Mouse (Mus musculus): ENCODE results near the gene Gm14399.
"Not testable (repeated sequence)": the region's sequence is repeated elsewhere in the genome, so short reads cannot be mapped to it uniquely, and the experiment has no call there.

Gene Gm14399

DNA sequence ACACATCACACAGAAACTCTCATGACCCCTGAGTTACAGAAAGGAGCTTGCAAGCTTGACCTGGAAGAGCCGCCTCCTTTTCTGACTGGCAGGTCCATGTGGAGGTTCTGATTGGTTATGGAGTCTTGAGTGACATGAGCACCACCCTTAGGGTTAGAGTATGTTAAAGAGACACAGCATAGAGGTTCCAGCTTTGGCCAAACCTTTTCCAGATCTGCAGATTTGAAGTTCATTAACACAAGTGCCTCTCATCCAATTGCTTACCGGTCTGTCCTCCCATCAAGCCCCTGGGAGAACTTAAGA lies at the start of gene Gm14399:
TSS of gene Gm14399 (minus strand) at position 20 of the 303 bp plus-strand sequence.
- not testable (repeated sequence) for DNase-seq (ENCODE audit: low read depth, low spot score)

DNA sequence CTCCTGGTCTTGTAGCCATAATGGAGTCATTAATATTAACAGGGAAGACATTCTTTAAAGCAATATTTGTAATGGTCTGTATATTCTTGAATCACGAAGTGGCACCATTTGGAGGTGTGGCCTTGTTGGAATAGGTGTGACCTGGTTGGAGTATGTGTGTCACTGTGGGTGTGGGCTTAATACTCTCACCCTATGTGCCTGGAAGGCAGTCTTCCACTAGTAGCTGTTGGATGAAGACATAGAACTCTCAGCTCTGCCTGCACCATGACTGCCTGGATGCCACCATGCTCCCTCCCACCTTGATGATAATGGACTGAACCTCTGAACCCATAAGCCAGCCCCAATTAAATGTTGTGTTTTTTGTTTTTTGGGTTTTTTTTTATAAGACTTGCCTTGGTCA lies 37.2 kb upstream of the Gm14399 start:
- not testable (repeated sequence) for DNase-seq (ENCODE audit: low read depth, low spot score)

DNA sequence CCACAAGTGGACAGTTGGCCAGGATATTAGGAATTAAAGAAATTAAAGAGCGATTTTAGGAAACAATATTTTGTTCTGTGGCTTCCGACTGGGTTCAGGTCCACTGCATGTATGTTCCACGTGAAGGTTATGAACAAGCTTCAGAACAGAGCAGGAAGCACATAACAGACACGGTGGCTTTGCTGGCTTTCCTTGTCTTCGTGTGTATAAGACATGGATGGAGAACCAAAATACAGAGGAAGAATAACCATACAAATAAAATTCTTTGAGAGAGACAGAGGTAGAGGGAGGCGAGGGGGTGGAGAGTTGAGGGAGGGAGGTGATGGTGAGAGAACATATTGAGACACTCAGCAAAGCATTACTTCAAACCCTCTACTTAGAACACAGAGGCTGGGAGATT lies 34.5 kb upstream of the Gm14399 start:
- no peak for DNase-seq (ENCODE audit: low read depth, low spot score)

DNA sequence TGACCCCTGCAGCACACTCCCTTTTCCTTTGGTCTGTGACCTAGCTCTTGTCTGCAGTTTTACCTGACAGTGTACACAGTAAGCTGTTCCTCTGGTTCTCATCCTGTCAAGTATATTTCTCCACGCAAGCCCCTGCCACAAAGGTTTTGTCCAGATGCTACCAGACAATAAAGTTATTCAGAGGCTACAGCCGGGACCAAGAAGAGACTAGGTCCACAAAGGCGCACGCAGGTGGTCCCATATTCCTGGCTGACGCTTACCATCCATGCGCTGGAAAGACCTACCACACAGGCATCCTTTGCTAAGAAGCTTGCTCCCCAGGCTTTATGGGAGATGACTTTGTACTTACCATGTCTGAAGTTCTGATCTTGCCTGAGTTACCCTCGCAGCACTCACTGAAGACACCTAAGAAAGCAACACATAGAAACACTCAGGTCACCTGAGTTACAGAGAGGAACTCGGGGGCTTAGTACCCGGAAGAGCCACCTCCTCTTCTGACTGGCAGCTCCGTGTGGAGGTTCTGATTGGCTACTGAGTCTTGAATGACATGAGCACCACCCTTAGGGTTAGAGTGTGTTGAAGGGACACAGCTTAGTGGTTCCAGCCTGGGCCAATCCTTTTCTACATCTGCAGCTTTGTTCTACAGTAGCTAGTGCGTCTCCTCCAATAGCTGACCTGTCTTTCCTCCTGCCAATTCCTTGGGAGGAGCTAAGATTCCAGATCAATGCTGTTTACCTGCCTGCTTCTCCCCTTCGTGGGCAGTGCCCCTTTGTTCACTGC lies 33.8 kb upstream of the Gm14399 start, which contains the start of gene Gm14443:
TSS of gene Gm14443 (minus strand) at position 471 of the 780 bp plus-strand sequence.
- DNase-seq (ENCODE audit: low read depth, low spot score) = not testable (repeated sequence)

DNA sequence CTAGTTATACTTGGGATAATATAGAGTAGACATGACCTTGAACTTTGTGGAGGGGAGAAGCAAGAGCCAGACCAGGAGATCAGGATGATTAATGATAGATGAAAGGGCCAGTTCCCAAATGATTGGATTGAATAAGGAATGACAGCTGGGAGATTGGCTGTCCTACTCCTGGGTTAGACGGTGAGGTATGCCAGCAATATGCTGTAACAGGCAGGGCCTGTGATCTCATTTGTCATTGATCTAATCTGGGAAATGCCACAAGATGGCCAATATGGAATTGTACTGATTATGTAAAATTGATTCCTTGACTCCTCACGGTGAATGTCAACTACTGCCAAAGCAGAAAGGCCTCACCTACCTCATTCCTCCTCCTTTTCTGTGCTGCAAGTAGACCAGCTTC lies 32.2 kb upstream of the Gm14399 start:
- not testable (repeated sequence) for DNase-seq (ENCODE audit: low read depth, low spot score)

DNA sequence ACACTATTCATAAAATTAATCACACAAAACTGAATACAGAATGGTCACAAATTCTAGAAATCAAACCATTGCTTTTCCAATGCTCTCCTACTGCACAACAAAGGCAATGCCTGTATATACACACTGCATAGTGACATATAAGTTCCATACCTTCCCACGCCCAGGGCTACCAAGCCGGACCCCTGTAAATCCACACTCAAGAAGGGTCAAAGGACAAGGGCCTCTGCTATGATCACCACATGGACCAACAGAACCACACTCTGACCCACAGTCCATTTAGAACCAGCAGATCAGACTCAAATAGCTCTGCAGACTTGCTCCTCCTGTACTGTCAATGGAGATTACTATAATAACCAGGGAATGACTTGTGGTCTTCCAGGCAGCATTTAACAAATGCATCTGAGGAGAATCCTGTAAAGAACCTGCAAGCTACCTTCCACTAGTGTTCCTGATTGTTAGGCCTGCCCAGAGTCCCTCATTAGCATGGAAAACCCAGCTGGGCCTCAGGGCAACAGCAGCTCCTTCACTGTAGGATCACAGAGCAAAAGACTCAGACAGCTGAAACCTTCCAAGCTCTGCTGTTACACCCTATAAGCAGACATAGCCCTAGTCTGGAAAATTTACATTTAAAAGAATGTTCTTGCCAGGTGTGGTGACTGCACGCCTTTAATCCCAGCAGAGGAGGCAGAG lies 31.2 kb upstream of the Gm14399 start:
- DNase-seq (ENCODE audit: low read depth, low spot score) = not testable (repeated sequence)

DNA sequence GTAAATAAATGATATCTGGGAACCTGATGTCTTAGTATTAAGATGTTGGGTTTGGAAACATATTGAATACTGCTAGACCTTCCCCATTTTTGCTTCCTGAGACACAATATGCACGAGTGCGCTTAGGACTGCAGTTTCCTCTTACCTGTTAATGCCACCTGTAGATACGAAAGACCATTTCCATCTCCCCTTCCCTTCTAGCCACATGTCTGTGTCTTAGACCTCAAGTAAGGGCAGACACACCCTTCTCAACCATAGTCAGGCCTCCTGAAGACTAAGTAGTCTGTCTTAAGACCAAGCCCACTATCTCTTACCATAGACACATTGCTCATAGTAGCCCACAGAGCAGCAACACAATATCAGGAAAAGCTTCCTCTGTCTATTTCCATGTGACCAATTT lies 30.3 kb upstream of the Gm14399 start:
- DNase-seq (ENCODE audit: low read depth, low spot score) = no peak

DNA sequence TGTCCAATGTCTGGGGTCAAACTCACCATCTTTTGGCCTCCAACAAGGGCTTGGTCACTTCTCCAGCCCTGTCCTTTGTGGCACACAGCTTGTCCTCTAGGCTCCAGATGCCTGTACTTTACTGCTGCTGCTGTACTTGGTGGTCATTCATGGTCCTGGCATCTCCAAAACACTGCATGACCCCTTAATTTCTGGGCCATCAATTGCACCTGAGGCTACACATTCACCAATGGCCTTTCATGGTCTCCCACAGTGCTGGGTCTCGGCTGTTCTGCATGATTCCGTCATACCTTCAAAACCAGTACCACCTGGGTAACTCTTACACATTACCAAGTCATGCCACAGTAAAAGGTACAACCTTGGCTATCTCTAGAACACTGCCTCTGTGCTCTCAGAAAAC lies 25.1 kb upstream of the Gm14399 start:
- DNase-seq (ENCODE audit: low read depth, low spot score) = not testable (repeated sequence)

DNA sequence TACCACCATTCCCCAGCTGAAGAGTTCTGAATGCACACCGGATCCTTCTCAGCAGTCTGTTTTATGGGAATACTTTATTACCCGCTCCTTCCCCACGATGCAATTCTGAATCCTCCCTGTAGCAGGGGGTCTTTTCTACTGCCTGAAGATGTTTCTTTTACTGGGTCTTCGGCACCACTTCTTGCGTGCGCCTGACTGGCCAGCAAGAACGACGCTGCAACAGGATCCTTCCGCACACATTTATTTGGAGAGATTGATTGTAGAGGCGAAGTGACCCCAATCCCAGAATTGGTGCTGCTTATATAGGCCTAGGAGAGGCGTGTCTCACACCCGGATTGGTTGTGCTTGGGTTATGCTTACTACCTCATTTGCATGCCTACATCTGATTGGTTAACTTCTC lies 23.3 kb upstream of the Gm14399 start:
- DNase-seq (ENCODE audit: low read depth, low spot score) = not testable (repeated sequence)

DNA sequence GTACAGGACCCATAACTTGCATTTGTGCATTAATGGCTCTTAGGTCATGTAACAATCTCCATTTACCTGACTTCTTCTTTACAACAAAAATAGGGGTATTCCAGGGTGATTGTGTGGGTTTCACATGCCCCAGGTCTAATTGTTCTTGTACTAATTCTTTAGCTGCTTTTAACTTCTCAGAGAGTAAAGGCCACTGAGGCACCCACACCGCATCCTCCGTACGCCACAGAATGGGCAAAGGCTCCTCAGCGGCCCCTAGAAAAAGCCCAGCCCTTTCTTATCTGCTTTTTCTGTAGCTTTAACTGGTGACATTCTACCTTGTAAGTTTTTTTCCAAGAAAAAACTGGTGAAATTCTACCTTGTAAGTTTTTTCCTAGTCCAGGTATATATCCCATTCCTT lies 19.6 kb upstream of the Gm14399 start:
- DNase-seq (ENCODE audit: low read depth, low spot score) = not testable (repeated sequence)

DNA sequence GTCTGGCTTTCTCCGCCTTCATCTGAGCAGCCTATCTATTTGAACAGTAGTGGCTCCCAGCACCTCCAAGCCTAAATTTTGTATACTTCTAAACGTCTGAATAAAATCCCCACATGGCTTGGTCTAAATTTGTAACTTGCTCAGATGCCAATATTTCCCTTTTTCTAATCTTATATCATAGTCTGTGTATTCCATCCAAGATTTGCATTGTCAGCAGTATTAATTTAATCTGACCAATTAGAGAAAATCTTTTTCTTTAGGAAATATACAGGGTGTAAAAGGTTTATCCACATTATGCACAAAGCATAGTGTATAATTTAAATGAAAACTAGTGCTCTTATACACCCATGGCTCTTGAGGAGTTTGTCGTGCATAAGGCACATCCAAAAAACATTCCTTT lies 16.8 kb upstream of the Gm14399 start:
- DNase-seq (ENCODE audit: low read depth, low spot score) = no peak

DNA sequence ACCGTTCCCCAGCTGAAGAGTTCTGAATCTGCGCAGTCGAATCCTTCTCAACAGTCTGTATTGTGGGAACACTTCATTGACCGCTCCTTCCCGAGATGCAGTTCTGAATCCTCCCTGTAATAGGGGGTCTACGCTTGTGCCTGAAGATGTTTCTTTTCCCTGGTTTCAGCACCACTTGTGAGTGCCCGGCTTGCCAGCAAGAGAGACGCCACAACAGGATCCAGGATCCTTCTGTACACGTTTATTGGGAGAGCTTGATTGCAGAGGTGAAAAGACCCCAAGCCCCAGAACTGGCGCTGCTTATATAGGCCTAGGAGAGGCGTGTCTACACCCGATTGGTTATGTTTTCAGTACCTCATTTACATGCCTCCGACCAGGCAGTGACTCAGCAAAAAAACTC lies 14.9 kb upstream of the Gm14399 start:
- DNase-seq (ENCODE audit: low read depth, low spot score) = no peak

DNA sequence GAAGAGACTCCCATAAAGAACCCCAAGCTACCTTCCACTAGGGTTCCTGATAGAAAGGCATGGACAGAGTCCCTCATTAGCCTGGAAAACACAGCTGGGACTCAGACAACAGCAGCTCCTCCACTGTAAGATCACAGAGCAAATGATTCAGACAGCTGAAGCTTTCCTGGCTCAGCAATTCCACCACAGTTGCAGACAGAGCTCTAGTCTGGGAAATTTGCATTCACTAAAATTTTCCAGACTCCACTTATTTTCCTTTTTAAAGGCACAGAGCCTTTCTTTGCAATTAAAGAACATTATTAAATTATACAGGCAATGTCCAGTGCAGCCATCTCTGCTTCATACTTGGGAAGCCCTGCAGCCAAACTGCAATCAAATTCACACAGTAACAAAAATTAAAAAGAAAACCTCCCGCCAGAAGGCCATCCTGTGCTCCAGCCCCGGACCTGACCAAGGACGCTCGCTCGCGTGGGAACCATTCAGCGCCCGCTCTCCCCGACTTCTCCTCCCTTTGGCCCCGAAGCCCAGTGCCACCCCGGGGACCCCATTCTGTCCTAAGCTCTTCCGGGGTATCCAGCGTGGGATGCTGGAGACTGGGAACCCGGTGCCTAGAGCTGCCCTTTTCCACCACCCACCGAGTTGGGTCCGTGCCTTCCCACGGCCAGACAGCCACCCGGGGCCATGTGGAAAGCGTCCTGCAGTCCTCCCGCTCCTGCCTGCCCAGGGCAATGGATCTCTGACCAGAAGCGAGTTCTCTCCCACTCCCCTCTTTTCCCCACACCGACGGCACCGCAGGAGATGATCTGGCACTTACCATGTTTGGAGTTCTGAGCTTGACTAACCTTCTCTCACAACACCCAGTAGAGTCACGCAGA lies 457 bp downstream of the Gm14399 start:
- not testable (repeated sequence) for DNase-seq (ENCODE audit: low read depth, low spot score)

DNA sequence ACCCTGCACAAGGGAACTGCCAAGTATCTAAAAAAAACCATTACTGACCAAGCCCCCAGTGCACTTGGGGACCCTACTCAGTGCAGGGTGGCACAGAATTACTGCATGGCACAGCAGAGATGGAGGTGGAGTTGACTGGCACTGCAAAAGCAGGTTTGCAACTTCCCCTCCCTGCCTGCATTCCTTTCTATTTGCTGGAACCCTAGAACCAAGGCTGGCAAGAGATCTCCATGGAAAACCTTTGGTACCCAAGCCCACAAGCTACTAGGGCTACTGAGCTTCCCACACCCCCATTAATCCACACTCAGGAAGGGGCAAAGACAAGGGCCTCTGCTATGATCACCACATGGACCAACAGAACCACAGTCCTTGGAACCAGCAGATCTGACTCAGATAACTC lies 1.2 kb downstream of the Gm14399 start:
- not testable (repeated sequence) for DNase-seq (ENCODE audit: low read depth, low spot score)

All from telencephalon, adult 2 months (tissue).